Mouse (Mus musculus): ENCODE measurements around the gene Aldh9a1. TPM values are rescaled to one million over a fixed set of nuclear protein-coding genes. Genes with fewer than 3 reads are reported as not detected.

The Aldh9a1 gene
- polyA plus RNA-seq (2015; fragmentation: Nextera tagmentation; extraction: Ambion mirVana) = 204 and 245 TPM in 2 replicates

DNA sequence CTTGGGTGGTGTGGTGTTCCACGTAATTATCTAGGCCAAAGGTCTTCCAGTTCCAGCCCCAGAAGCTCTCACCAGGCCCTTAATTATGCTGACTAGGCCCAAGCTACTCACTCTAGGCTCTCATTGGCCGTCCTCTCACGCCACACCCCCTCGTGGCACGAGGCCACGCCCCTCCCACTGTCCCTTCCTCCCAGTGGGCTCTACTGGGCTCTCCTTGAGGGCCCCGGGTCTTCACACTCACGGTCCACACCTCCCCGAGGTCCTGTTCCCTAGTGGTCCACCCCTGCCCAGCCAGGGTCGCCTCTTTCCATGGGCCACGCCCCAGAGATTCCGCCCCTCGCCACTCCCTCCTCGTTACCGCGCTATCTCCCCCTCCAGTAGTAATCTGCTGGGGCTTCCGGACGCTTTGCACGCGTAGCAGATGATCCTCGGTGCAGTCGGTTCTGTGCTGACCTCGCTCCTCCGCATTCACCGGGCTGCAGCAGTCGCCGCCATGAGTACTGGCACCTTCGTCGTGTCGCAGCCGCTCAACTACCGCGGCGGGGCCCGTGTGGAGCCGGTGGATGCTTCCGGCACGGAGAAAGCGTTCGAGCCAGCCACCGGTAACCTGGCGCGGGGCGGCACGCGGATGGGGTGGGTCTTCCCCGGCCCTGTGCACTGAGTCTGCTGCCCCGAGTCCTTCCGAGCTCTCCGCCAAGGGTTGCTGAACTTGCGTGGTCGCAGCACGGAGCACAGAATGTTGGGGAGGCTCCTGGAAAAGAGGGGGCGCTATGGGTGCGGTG, at the start of gene Aldh9a1:
TSS of gene Aldh9a1 (plus strand) at position 177 of the 782 bp plus-strand sequence.
- Histone ChIP-seq H3K9ac (ENCODE audit: low read depth, low read length) (peak within 1 kb of the TSS; percentile 86), H3K27ac (ENCODE audit: low read length) (peak within 1 kb of the TSS; percentile 94), H3K36me3 (ENCODE audit: control insufficient read depth, insufficient read depth, low read length) (no peaks in the 10 kb centered on the region; the same call in 1 of the 2 replicates), H3K4me3 (ENCODE audit: low read length) (peak within 1 kb of the TSS; percentile 70), H3K9me3 (ENCODE audit: control insufficient read depth, low read length) (no peaks in the 10 kb centered on the region), H3K27me3 (replicated peaks; ENCODE audit: control insufficient read depth, insufficient read depth, low read length) (no peaks in the 10 kb centered on the region), H3K4me1 (ENCODE audit: control insufficient read depth, insufficient read depth, low read length) (peaks cover 5% of the 10 kb centered on the region), H3K4me2 (ENCODE audit: low read depth, low read length) (peak within 1 kb of the TSS; percentile 73)
- peak; percentile 97 for ATAC-seq
- WGBS = under 1% methylated on average over 48 of the region's 55 CpGs

- Histone ChIP-seq H3K9ac (ENCODE audit: low read depth, low read length) (no peak overlapping the region), H3K9me3 (ENCODE audit: control insufficient read depth, low read length) (no peaks in the 10 kb centered on the region), H3K27ac (ENCODE audit: low read length) (no peak overlapping the region), H3K4me2 (ENCODE audit: low read depth, low read length) (no peak overlapping the region), H3K36me3 (ENCODE audit: control insufficient read depth, insufficient read depth, low read length) (no peaks in the 10 kb centered on the region), H3K4me3 (ENCODE audit: low read length) (no peak overlapping the region), H3K27me3 (replicated peaks; ENCODE audit: control insufficient read depth, insufficient read depth, low read length) (no peaks in the 10 kb centered on the region), H3K4me1 (ENCODE audit: control insufficient read depth, insufficient read depth, low read length) (no peaks in the 10 kb centered on the region)
- WGBS = 73% methylated on average over 2 of the region's 2 CpGs
- ATAC-seq = no peak
These were observed 49.7 kb upstream of the Aldh9a1 start for GRCm38 (mm10) chr1:167300122-167300521.

GRCm38 (mm10) chr1:167305501-167306137, 44.2 kb upstream of the Aldh9a1 start:
- Histone ChIP-seq H3K27me3 (replicated peaks; ENCODE audit: control insufficient read depth, insufficient read depth, low read length) (no peaks in the 10 kb centered on the region), H3K27ac (ENCODE audit: low read length) (no peak overlapping the region), H3K9me3 (ENCODE audit: control insufficient read depth, low read length) (no peaks in the 10 kb centered on the region), H3K4me2 (ENCODE audit: low read depth, low read length) (no peak overlapping the region), H3K9ac (ENCODE audit: low read depth, low read length) (no peak overlapping the region), H3K4me1 (ENCODE audit: control insufficient read depth, insufficient read depth, low read length) (peaks cover 5% of the 10 kb centered on the region), H3K4me3 (ENCODE audit: low read length) (no peak overlapping the region), H3K36me3 (ENCODE audit: control insufficient read depth, insufficient read depth, low read length) (0 out of 2 replicates have a peak, but pooled peaks cover 2% of the 10 kb centered on the region)
- 32% methylated on average over 7 of the region's 7 CpGs for WGBS
- ATAC-seq = no peak

DNA sequence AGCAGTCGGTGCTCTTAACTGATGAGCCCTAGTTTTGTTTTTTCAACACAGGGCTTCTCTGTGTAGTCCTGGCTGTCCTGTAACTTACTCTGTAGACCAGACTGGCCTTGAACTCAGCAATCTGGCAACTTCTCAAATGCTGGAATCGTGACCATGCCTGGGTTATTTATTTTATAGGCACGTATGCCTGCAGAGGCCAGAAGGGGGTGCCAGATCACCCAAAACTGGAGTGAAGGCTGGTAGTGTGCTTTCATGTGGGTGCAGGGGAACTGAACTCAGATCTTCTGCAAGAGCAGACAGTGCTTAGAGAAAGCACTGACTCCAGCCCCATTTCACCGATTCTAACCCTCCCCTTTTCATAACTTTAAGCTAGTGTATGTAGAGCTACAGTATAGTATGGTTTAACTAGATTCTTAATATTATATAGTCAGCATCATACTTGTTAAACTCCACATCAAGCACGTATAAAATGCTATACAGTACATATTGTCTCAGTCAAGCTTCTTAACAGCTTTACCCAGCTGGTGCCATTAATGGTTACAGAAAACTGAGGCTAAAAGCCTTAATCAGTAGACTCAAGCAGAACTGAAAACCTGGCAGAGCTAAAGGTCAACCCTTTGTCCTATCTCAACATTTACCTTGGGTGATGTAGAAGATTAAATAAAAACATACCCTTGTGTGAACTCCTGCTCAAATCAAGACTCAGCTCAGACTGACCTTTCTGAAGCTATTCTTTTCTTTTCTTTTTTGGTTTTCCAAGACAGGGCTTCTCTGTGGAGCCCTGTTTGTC, 43.1 kb upstream of the Aldh9a1 start:
- Histone ChIP-seq H3K9me3 (ENCODE audit: control insufficient read depth, low read length) (no peaks in the 10 kb centered on the region), H3K27ac (ENCODE audit: low read length) (no peak overlapping the region), H3K27me3 (replicated peaks; ENCODE audit: control insufficient read depth, insufficient read depth, low read length) (no peaks in the 10 kb centered on the region), H3K4me2 (ENCODE audit: low read depth, low read length) (no peak overlapping the region), H3K4me3 (ENCODE audit: low read length) (no peak overlapping the region), H3K36me3 (ENCODE audit: control insufficient read depth, insufficient read depth, low read length) (0 out of 2 replicates have a peak, but pooled peaks cover 3% of the 10 kb centered on the region), H3K9ac (ENCODE audit: low read depth, low read length) (no peak overlapping the region), H3K4me1 (ENCODE audit: control insufficient read depth, insufficient read depth, low read length) (peaks cover 5% of the 10 kb centered on the region)
- 66% methylated on average over 5 of the region's 5 CpGs for WGBS
- ATAC-seq = no peak

DNA sequence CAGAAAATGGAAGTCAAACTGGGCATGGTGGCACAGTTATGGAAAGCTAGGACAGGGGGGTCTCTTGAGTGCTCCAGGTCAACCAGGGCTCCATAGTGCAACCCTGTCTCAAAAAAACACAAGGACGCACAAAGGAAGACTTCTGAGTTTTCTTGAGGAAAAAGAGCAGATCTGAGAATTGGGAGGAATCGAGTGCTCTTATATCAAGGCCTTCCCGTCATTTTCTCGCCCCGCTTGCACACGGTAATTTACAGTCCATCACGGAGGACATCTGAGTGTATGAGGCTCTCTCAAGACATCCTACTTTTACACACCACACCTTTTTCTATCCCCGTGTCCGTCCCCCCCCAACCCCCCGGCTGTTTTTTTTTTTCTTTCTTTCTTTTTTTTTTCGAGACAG, 42.1 kb upstream of the Aldh9a1 start:
- Histone ChIP-seq H3K4me1 (ENCODE audit: control insufficient read depth, insufficient read depth, low read length) (peaks cover 5% of the 10 kb centered on the region), H3K4me2 (ENCODE audit: low read depth, low read length) (peak overlapping the region; percentile 56), H3K9me3 (ENCODE audit: control insufficient read depth, low read length) (no peaks in the 10 kb centered on the region), H3K27me3 (replicated peaks; ENCODE audit: control insufficient read depth, insufficient read depth, low read length) (no peaks in the 10 kb centered on the region), H3K36me3 (ENCODE audit: control insufficient read depth, insufficient read depth, low read length) (0 out of 2 replicates have a peak, but pooled peaks cover 3% of the 10 kb centered on the region), H3K27ac (ENCODE audit: low read length) (no peak overlapping the region), H3K4me3 (ENCODE audit: low read length) (peak overlapping the region; percentile 85), H3K9ac (ENCODE audit: low read depth, low read length) (peak overlapping the region; percentile 99)
- no peak for ATAC-seq
- 60% methylated on average over 11 of the region's 11 CpGs for WGBS

DNA sequence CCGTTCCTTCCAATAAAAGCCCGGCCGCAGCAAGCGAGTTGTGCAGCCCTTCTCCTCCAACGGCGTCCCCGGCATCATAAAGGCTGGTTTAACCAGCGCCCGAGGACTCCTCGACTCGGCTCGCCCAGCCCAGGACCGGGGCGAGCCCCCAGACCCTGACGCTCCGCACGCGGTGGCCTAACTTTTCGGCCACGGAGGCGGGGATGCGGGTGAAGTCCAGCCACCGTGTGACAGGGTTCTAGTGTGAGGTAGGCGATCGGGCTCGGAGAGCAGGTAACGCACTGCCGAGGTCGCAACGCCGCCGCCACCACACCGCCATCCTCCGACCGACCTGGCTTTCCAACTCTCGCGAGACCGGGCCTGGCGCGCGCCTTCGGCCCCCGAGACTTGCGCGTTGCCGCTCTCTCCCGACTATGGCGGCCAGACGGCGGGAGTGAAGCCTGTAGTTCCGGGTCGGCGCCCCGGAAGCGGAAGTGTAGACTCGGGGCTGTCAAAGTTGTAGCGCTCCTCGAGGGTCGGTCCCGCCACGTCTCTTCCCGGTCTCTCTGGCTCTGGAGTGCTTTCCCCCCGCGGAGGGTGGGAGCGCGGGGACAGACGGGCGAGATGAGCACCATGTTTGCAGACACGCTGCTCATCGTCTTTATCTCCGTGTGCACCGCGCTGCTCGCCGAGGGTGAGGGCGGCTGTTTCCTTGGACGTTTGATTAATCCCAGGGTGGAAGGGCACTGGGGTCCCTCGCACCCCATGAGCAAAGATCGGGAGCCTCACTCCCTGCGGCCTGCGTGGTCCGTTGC, 41.3 kb upstream of the Aldh9a1 start, which contains the start of gene Tmco1:
TSS of gene Tmco1 (plus strand) at position 118 of the 794 bp plus-strand sequence.
- Histone ChIP-seq H3K9ac (ENCODE audit: low read depth, low read length) (peak within 1 kb of the TSS; percentile 99), H3K9me3 (ENCODE audit: control insufficient read depth, low read length) (no peaks in the 10 kb centered on the region), H3K4me3 (ENCODE audit: low read length) (peak within 1 kb of the TSS; percentile 85), H3K27ac (ENCODE audit: low read length) (peak within 1 kb of the TSS; percentile 92), H3K4me1 (ENCODE audit: control insufficient read depth, insufficient read depth, low read length) (peaks cover 5% of the 10 kb centered on the region), H3K36me3 (ENCODE audit: control insufficient read depth, insufficient read depth, low read length) (0 out of 2 replicates have a peak, but pooled peaks cover 3% of the 10 kb centered on the region), H3K4me2 (ENCODE audit: low read depth, low read length) (peak within 1 kb of the TSS; percentile 80), H3K27me3 (replicated peaks; ENCODE audit: control insufficient read depth, insufficient read depth, low read length) (no peaks in the 10 kb centered on the region)
- WGBS = under 1% methylated on average over 82 of the region's 82 CpGs
- ATAC-seq = peak; percentile 98

GRCm38 (mm10) chr1:167312367-167312766, 37.4 kb upstream of the Aldh9a1 start:
- 0 out of 2 replicates have a peak, but pooled peaks cover 3% of the 10 kb centered on the region for H3K36me3 ChIP-seq (ENCODE audit: control insufficient read depth, insufficient read depth, low read length)
- H3K27me3 ChIP-seq (replicated peaks; ENCODE audit: control insufficient read depth, insufficient read depth, low read length) = no peaks in the 10 kb centered on the region
- no peak overlapping the region for H3K27ac ChIP-seq (ENCODE audit: low read length)
- no peaks in the 10 kb centered on the region for H3K9me3 ChIP-seq (ENCODE audit: control insufficient read depth, low read length)
- peaks cover 5% of the 10 kb centered on the region for H3K4me1 ChIP-seq (ENCODE audit: control insufficient read depth, insufficient read depth, low read length)
- H3K4me2 ChIP-seq (ENCODE audit: low read depth, low read length) = no peak overlapping the region
- H3K9ac ChIP-seq (ENCODE audit: low read depth, low read length) = no peak overlapping the region
- ATAC-seq = no peak
- no peak overlapping the region for H3K4me3 ChIP-seq (ENCODE audit: low read length)

DNA sequence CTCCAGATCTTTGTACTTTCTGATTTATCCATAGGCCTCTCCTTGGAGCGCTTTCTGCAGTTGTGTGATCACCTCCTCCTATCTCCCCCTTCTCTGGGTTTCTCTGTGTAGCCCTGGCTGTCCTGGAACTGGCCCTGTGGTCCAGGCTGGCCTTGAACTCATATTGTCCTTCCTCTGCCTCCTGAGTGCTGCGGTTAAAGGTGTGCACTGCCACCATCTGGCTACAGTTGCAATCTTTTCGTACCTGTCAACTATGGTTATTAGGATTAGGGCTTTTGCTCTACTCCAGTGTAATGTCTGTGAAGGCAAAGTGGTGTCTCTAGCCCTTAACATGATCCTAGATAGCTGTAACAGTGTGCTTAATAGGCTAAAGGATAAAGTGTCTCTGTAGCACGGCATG, 36.6 kb upstream of the Aldh9a1 start:
- Histone ChIP-seq H3K36me3 (ENCODE audit: control insufficient read depth, insufficient read depth, low read length) (0 out of 2 replicates have a peak, but pooled peaks cover 3% of the 10 kb centered on the region), H3K27ac (ENCODE audit: low read length) (no peak overlapping the region), H3K27me3 (replicated peaks; ENCODE audit: control insufficient read depth, insufficient read depth, low read length) (no peaks in the 10 kb centered on the region), H3K9me3 (ENCODE audit: control insufficient read depth, low read length) (no peaks in the 10 kb centered on the region), H3K9ac (ENCODE audit: low read depth, low read length) (no peak overlapping the region), H3K4me2 (ENCODE audit: low read depth, low read length) (no peak overlapping the region), H3K4me1 (ENCODE audit: control insufficient read depth, insufficient read depth, low read length) (peaks cover 3% of the 10 kb centered on the region; the same call in 1 of the 2 replicates), H3K4me3 (ENCODE audit: low read length) (no peak overlapping the region)
- no peak for ATAC-seq
- 86% methylated on average over 4 of the region's 4 CpGs for WGBS
